ENCODE assay signal across 11 mouse cellular contexts in the genomic region with DNA sequence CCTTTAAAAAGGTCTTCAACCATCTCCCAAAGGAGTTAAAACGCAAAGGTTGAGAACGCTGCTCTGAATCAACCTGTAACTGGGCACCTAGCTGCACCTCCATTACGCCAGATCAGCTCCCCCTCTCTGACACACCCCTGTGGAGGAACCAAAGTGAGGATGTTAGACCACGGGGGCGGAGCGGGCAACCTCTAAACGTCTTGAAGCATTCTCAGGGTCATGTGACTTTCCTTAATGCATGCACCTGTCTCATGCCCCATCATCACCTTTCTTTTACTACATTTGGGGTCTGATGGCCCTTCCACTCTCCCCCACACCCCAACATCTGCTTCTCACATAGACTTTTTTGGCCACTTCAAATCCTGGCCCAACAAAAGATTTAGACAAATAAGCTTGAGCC.
DNase-seq lines count a peak whose midpoint lies in the region; ATAC-seq and TF ChIP-seq lines count a peak whose summit lies in the region.
"Had no signal": no experiment of that assay in that cellular context is flagged by ENCODE, and none has a peak within 500 bp of the region (broad histone marks: within the 10 kb centered on the region; RNA-seq: fewer than 3 reads in every experiment).

No protein-coding gene starts in this region.

- no peak overlapping the region for H3K9ac ChIP-seq in intestine, embryonic 15.5 days
- no peak overlapping the region for H3K9ac ChIP-seq in intestine, postnatal 0 days (ENCODE audit: low read depth, low read length)
- no peak overlapping the region for H3K9ac ChIP-seq in ES-E14 (ENCODE audit: insufficient read depth, low read depth, low read length, poor library complexity, severe bottlenecking)
- H3K9ac ChIP-seq: limb, embryonic 15.5 days; midbrain, embryonic 12.5 days had no signal

- H3K27me3 ChIP-seq in intestine, embryonic 15.5 days (replicated peaks) = no peaks in the 10 kb centered on the region
- H3K27me3 ChIP-seq in intestine, postnatal 0 days (replicated peaks; ENCODE audit: control insufficient read depth, insufficient read depth, low read length) = peaks cover 3% of the 10 kb centered on the region; the same call in 1 of the 2 replicates
- H3K27me3 ChIP-seq in limb, embryonic 10.5 days (ENCODE audit: low read depth, poor library complexity, severe bottlenecking) = no peaks in the 10 kb centered on the region
- no peaks in the 10 kb centered on the region for H3K27me3 ChIP-seq in splenic B cell, adult 2 months (ENCODE audit: control insufficient read depth, insufficient read depth, low read length, poor library complexity, severe bottlenecking)
- H3K27me3 ChIP-seq: limb, embryonic 15.5 days; midbrain, embryonic 12.5 days; Patski had no signal

- H3K27ac ChIP-seq in intestine, embryonic 15.5 days = no peak overlapping the region
- no peak overlapping the region for H3K27ac ChIP-seq in intestine, postnatal 0 days (ENCODE audit: low read depth, low read length)
- H3K27ac ChIP-seq in ES-E14 (ENCODE audit: insufficient read depth, low read depth, low read length, poor library complexity, severe bottlenecking) = peak overlapping the region; percentile 93
- H3K27ac ChIP-seq in limb, embryonic 10.5 days = 0 out of 2 replicates have a peak overlapping the region, but pooled peaks have one; percentile 73
- H3K27ac ChIP-seq: layer of hippocampus, adult 2 months; limb, embryonic 15.5 days; midbrain, embryonic 12.5 days had no signal

- in situ Hi-C loops in ES-E14 (cut with MboI; ENCODE audit: low sequenced_read_pairs in 2 of 2, unreplicated experiment in 2 of 2) = no loop called here

- H3K4me1 ChIP-seq in intestine, embryonic 15.5 days (replicated peaks) = peaks cover 4% of the 10 kb centered on the region; the same call in 1 of the 2 replicates
- peaks cover 9% of the 10 kb centered on the region for H3K4me1 ChIP-seq in intestine, postnatal 0 days (replicated peaks; ENCODE audit: control insufficient read depth, insufficient read depth, low read length)
- peaks cover 11 to 34% of the 10 kb centered on the region in 2 experiments for H3K4me1 ChIP-seq in ES-E14 (ENCODE audit: control insufficient read depth in 2 of 2, insufficient read depth in 2 of 2, low read length in 2 of 2, poor library complexity in 1 of 2)
- H3K4me1 ChIP-seq in limb, embryonic 10.5 days = peaks cover 46% of the 10 kb centered on the region

- no peak overlapping the region for H3K4me3 ChIP-seq in intestine, embryonic 15.5 days (replicated peaks)
- no peak overlapping the region for H3K4me3 ChIP-seq in intestine, postnatal 0 days (ENCODE audit: low read depth, low read length)
- no peak overlapping the region for H3K4me3 ChIP-seq in ES-E14 (ENCODE audit: insufficient read depth in 1 of 2, low read depth in 1 of 2, low read length in 2 of 2, poor library complexity in 1 of 2, severe bottlenecking in 1 of 2)
- no peak overlapping the region for H3K4me3 ChIP-seq in limb, embryonic 10.5 days
- H3K4me3 ChIP-seq: layer of hippocampus, adult 2 months; limb, embryonic 15.5 days; midbrain, embryonic 12.5 days had no signal

- DNase-seq in ES-E14 (ENCODE audit: low read depth, low spot score) = no peak
- DNase-seq in limb, embryonic 10.5 days (ENCODE audit: low spot score) = no peak
- peak; percentile 78 for DNase-seq in splenic B cell, adult 2 months (ENCODE audit: low read depth, low spot score)
- no peak for DNase-seq in left cerebral cortex, adult 9 months (ENCODE audit: low spot score in 2 of 2)
- no peak for DNase-seq in urinary bladder, postnatal 14 days (ENCODE audit: low spot score)

- H3K4me2 ChIP-seq in intestine, embryonic 15.5 days (replicated peaks) = peak overlapping the region; percentile 23; the same call in 1 of the 2 replicates
- H3K4me2 ChIP-seq in intestine, postnatal 0 days (replicated peaks; ENCODE audit: low read depth) = no peak overlapping the region
- H3K4me2 ChIP-seq: limb, embryonic 15.5 days; midbrain, embryonic 12.5 days had no signal

- no peaks in the 10 kb centered on the region for H3K36me3 ChIP-seq in intestine, embryonic 15.5 days
- H3K36me3 ChIP-seq in intestine, postnatal 0 days (ENCODE audit: control insufficient read depth, insufficient read depth) = no peaks in the 10 kb centered on the region
- no peaks in the 10 kb centered on the region for H3K36me3 ChIP-seq in ES-E14 (ENCODE audit: control insufficient read depth, insufficient read depth, low read length, poor library complexity, severe bottlenecking)
- no peaks in the 10 kb centered on the region for H3K36me3 ChIP-seq in limb, embryonic 10.5 days
- no peaks in the 10 kb centered on the region for H3K36me3 ChIP-seq in splenic B cell, adult 2 months (ENCODE audit: control insufficient read depth, insufficient read depth, low read length, poor library complexity, severe bottlenecking)
- H3K36me3 ChIP-seq: limb, embryonic 15.5 days; midbrain, embryonic 12.5 days had no signal

- 49% methylated on average over 7 of the region's 7 CpGs for WGBS in intestine, embryonic 15.5 days
- 58% methylated on average over 7 of the region's 7 CpGs for WGBS in intestine, postnatal 0 days
- WGBS in limb, embryonic 10.5 days = 48% methylated on average over 7 of the region's 7 CpGs

- H3K9me3 ChIP-seq in intestine, embryonic 15.5 days = no peaks in the 10 kb centered on the region
- no peaks in the 10 kb centered on the region for H3K9me3 ChIP-seq in intestine, postnatal 0 days (ENCODE audit: control insufficient read depth)
- no peaks in the 10 kb centered on the region for H3K9me3 ChIP-seq in ES-E14 (ENCODE audit: control insufficient read depth, insufficient read depth, low read depth, low read length)
- H3K9me3 ChIP-seq in limb, embryonic 10.5 days (replicated peaks) = no peaks in the 10 kb centered on the region
- H3K9me3 ChIP-seq: limb, embryonic 15.5 days; midbrain, embryonic 12.5 days had no signal

- no peak for TF ChIP-seq CTCF in intestine, postnatal 0 days (IDR thresholded peaks at IDR 0.05; ENCODE audit: low read depth)

- ATAC-seq in intestine, embryonic 15.5 days = no peak
- no peak for ATAC-seq in intestine, postnatal 0 days
- ATAC-seq: Patski had no signal

TF ChIP-seq in ES-E14, 5 proteins besides CTCF, POLR2A, EP300 and RAD21:
- no peak for TF ChIP-seq ZNF384 (IDR thresholded peaks at IDR 0.05; ENCODE audit: low read depth, low read length)
- TF ChIP-seq CHD2 (IDR thresholded peaks at IDR 0.05; ENCODE audit: low read depth, low read length) = no peak
- no peak for TF ChIP-seq MAFK (IDR thresholded peaks at IDR 0.05; ENCODE audit: insufficient read depth, low read depth, low read length)
- TF ChIP-seq ZC3H11A (IDR thresholded peaks at IDR 0.05; ENCODE audit: borderline replicate concordance, low read depth, low read length) = no peak
- no peak for TF ChIP-seq HCFC1 (IDR thresholded peaks at IDR 0.05; ENCODE audit: borderline replicate concordance, insufficient read depth, low read length)
TF ChIP-seq in ES-E14: peak in this region for 0.

Comparison
In these comparisons a context has a peak if more than half of its experiments do, and no peak if none do; other contexts are left out.
1. H3K27ac ChIP-seq: peak in ES-E14 (single experiment) and limb, embryonic 10.5 days (single experiment); none in intestine, embryonic 15.5 days (single experiment) and intestine, postnatal 0 days (single experiment).